Mouse (Mus musculus): Measurements from ENCODE around the gene Mdh2. TPM values are rescaled to one million over a fixed set of nuclear protein-coding genes. Genes with fewer than 3 reads are reported as not detected.

Gene Mdh2
- polyA plus RNA-seq, 1 experiment from 2014 or later: 1,172 TPM

- no peak for ATAC-seq (ENCODE audit: insufficient number of reproducible peaks, insufficient read depth, low FRiP score, low read depth)
- peaks cover 8% of the 10 kb centered on the region; the same call in 1 of the 2 replicates for H3K9me3 ChIP-seq (ENCODE audit: control insufficient read depth, low read length)
- peak overlapping the region; percentile 88 for H3K9ac ChIP-seq (ENCODE audit: low read length)
- peak overlapping the region; percentile 88 for H3K4me2 ChIP-seq (ENCODE audit: low read length)
- peak overlapping the region; percentile 86 to 88 for H3K27ac ChIP-seq (replicated peaks in 1 of 2; ENCODE audit: control insufficient read depth in 1 of 2, insufficient read depth in 1 of 2, low read depth in 2 of 2, low read length in 2 of 2)
- 17% methylated on average over 12 of the region's 12 CpGs for WGBS
- H3K27me3 ChIP-seq (ENCODE audit: control insufficient read depth, insufficient read depth, low read length): no peaks in the 10 kb centered on the region
- H3K36me3 ChIP-seq (ENCODE audit: control insufficient read depth, insufficient read depth, low read length): peaks cover 18% of the 10 kb centered on the region
- peak overlapping the region; percentile 96 to 97 for H3K4me3 ChIP-seq (ENCODE audit: control insufficient read depth in 1 of 2, insufficient read depth in 1 of 2, low read depth in 1 of 2, low read length in 2 of 2)
- H3K4me1 ChIP-seq (ENCODE audit: control insufficient read depth in 2 of 2, insufficient read depth in 2 of 2, low read length in 2 of 2): peaks cover 7 to 12% of the 10 kb centered on the region in 2 experiments; a peak in 3 of 4 replicates
Measured at GRCm38 (mm10) chr5:135744742-135745141, 33.5 kb upstream of the Mdh2 start.

- Histone ChIP-seq H3K4me2 (ENCODE audit: low read length) (no peak overlapping the region), H3K9me3 (ENCODE audit: control insufficient read depth, low read length) (peaks cover 14% of the 10 kb centered on the region; the same call in 1 of the 2 replicates), H3K4me3 (ENCODE audit: control insufficient read depth in 1 of 2, insufficient read depth in 1 of 2, low read depth in 1 of 2, low read length in 2 of 2) (no peak overlapping the region), H3K36me3 (ENCODE audit: control insufficient read depth, insufficient read depth, low read length) (no peaks in the 10 kb centered on the region), H3K27ac (replicated peaks in 1 of 2; ENCODE audit: control insufficient read depth in 1 of 2, insufficient read depth in 1 of 2, low read depth in 2 of 2, low read length in 2 of 2) (no peak overlapping the region), H3K4me1 (ENCODE audit: control insufficient read depth in 2 of 2, insufficient read depth in 2 of 2, low read length in 2 of 2) (no peaks in the 10 kb centered on the region), H3K9ac (ENCODE audit: low read length) (no peak overlapping the region), H3K27me3 (ENCODE audit: control insufficient read depth, insufficient read depth, low read length) (no peaks in the 10 kb centered on the region)
- WGBS: 46% methylated on average over 1 of the region's 1 CpGs
- no peak for ATAC-seq (ENCODE audit: insufficient number of reproducible peaks, insufficient read depth, low FRiP score, low read depth)
Measured at GRCm38 (mm10) chr5:135751041-135751440, 27.2 kb upstream of the Mdh2 start.

- no peak overlapping the region for H3K27ac ChIP-seq (replicated peaks in 1 of 2; ENCODE audit: control insufficient read depth in 1 of 2, insufficient read depth in 1 of 2, low read depth in 2 of 2, low read length in 2 of 2)
- no peaks in the 10 kb centered on the region for H3K27me3 ChIP-seq (ENCODE audit: control insufficient read depth, insufficient read depth, low read length)
- ATAC-seq (ENCODE audit: insufficient number of reproducible peaks, insufficient read depth, low FRiP score, low read depth): no peak
- H3K4me2 ChIP-seq (ENCODE audit: low read length): no peak overlapping the region
- H3K4me3 ChIP-seq (ENCODE audit: control insufficient read depth in 1 of 2, insufficient read depth in 1 of 2, low read depth in 1 of 2, low read length in 2 of 2): no peak overlapping the region
- H3K36me3 ChIP-seq (ENCODE audit: control insufficient read depth, insufficient read depth, low read length): no peaks in the 10 kb centered on the region
- H3K9ac ChIP-seq (ENCODE audit: low read length): no peak overlapping the region
- H3K9me3 ChIP-seq (ENCODE audit: control insufficient read depth, low read length): peaks cover 14% of the 10 kb centered on the region; the same call in 1 of the 2 replicates
- WGBS: 67% methylated on average over 2 of the region's 2 CpGs
- H3K4me1 ChIP-seq (ENCODE audit: control insufficient read depth in 2 of 2, insufficient read depth in 2 of 2, low read length in 2 of 2): no peaks in the 10 kb centered on the region
Measured at GRCm38 (mm10) chr5:135751595-135751994, 26.7 kb upstream of the Mdh2 start.

- H3K27me3 ChIP-seq (ENCODE audit: control insufficient read depth, insufficient read depth, low read length): no peaks in the 10 kb centered on the region; the same call in 1 of the 2 replicates
- no peak overlapping the region for H3K4me3 ChIP-seq (ENCODE audit: control insufficient read depth in 1 of 2, insufficient read depth in 1 of 2, low read depth in 1 of 2, low read length in 2 of 2)
- H3K9ac ChIP-seq (ENCODE audit: low read length): no peak overlapping the region
- H3K27ac ChIP-seq (replicated peaks in 1 of 2; ENCODE audit: control insufficient read depth in 1 of 2, insufficient read depth in 1 of 2, low read depth in 2 of 2, low read length in 2 of 2): no peak overlapping the region
- no peaks in the 10 kb centered on the region for H3K9me3 ChIP-seq (ENCODE audit: control insufficient read depth, low read length)
- no peaks in the 10 kb centered on the region for H3K4me1 ChIP-seq (ENCODE audit: control insufficient read depth in 2 of 2, insufficient read depth in 2 of 2, low read length in 2 of 2)
- no peak for ATAC-seq (ENCODE audit: insufficient number of reproducible peaks, insufficient read depth, low FRiP score, low read depth)
- H3K4me2 ChIP-seq (ENCODE audit: low read length): no peak overlapping the region
- H3K36me3 ChIP-seq (ENCODE audit: control insufficient read depth, insufficient read depth, low read length): no peaks in the 10 kb centered on the region
- 58% methylated on average over 3 of the region's 3 CpGs for WGBS
Measured at GRCm38 (mm10) chr5:135761881-135762280, 16.4 kb upstream of the Mdh2 start.

GRCm38 (mm10) chr5:135763526-135763925, 14.8 kb upstream of the Mdh2 start:
- H3K4me2 ChIP-seq (ENCODE audit: low read length): no peak overlapping the region
- H3K9ac ChIP-seq (ENCODE audit: low read length): no peak overlapping the region
- 6% methylated on average over 7 of the region's 7 CpGs for WGBS
- ATAC-seq (ENCODE audit: insufficient number of reproducible peaks, insufficient read depth, low FRiP score, low read depth): no peak
- H3K4me3 ChIP-seq (ENCODE audit: control insufficient read depth in 1 of 2, insufficient read depth in 1 of 2, low read depth in 1 of 2, low read length in 2 of 2): no peak overlapping the region
- no peaks in the 10 kb centered on the region for H3K9me3 ChIP-seq (ENCODE audit: control insufficient read depth, low read length)
- no peaks in the 10 kb centered on the region for H3K4me1 ChIP-seq (ENCODE audit: control insufficient read depth in 2 of 2, insufficient read depth in 2 of 2, low read length in 2 of 2)
- no peaks in the 10 kb centered on the region; the same call in 1 of the 2 replicates for H3K27me3 ChIP-seq (ENCODE audit: control insufficient read depth, insufficient read depth, low read length)
- H3K27ac ChIP-seq (replicated peaks in 1 of 2; ENCODE audit: control insufficient read depth in 1 of 2, insufficient read depth in 1 of 2, low read depth in 2 of 2, low read length in 2 of 2): no peak overlapping the region
- H3K36me3 ChIP-seq (ENCODE audit: control insufficient read depth, insufficient read depth, low read length): no peaks in the 10 kb centered on the region

- H3K4me1 ChIP-seq (ENCODE audit: control insufficient read depth in 2 of 2, insufficient read depth in 2 of 2, low read length in 2 of 2): no peaks in the 10 kb centered on the region
- WGBS: 51% methylated on average over 3 of the region's 3 CpGs
- H3K9ac ChIP-seq (ENCODE audit: low read length): no peak overlapping the region
Measured at GRCm38 (mm10) chr5:135764971-135765370, 13.3 kb upstream of the Mdh2 start.

GRCm38 (mm10) chr5:135772519-135772918, 5.8 kb upstream of the Mdh2 start:
- Histone ChIP-seq H3K4me2 (ENCODE audit: low read length) (no peak overlapping the region), H3K27me3 (ENCODE audit: control insufficient read depth, insufficient read depth, low read length) (no peaks in the 10 kb centered on the region), H3K4me3 (ENCODE audit: control insufficient read depth in 1 of 2, insufficient read depth in 1 of 2, low read depth in 1 of 2, low read length in 2 of 2) (no peak overlapping the region), H3K36me3 (ENCODE audit: control insufficient read depth, insufficient read depth, low read length) (no peaks in the 10 kb centered on the region), H3K4me1 (ENCODE audit: control insufficient read depth in 2 of 2, insufficient read depth in 2 of 2, low read length in 2 of 2) (peaks cover 1 to 3% of the 10 kb centered on the region in 2 experiments; a peak in 2 of 4 replicates), H3K27ac (replicated peaks in 1 of 2; ENCODE audit: control insufficient read depth in 1 of 2, insufficient read depth in 1 of 2, low read depth in 2 of 2, low read length in 2 of 2) (no peak overlapping the region), H3K9me3 (ENCODE audit: control insufficient read depth, low read length) (0 out of 2 replicates have a peak, but pooled peaks cover 2% of the 10 kb centered on the region), H3K9ac (ENCODE audit: low read length) (no peak overlapping the region)
- no peak for ATAC-seq (ENCODE audit: insufficient number of reproducible peaks, insufficient read depth, low FRiP score, low read depth)
- WGBS: 19% methylated on average over 3 of the region's 3 CpGs

More at GRCm38 (mm10) chr5:135764971-135765370, 13.3 kb upstream of the Mdh2 start:
- Histone ChIP-seq H3K4me2 (ENCODE audit: low read length) (no peak overlapping the region), H3K36me3 (ENCODE audit: control insufficient read depth, insufficient read depth, low read length) (no peaks in the 10 kb centered on the region), H3K4me3 (ENCODE audit: control insufficient read depth in 1 of 2, insufficient read depth in 1 of 2, low read depth in 1 of 2, low read length in 2 of 2) (no peak overlapping the region), H3K9me3 (ENCODE audit: control insufficient read depth, low read length) (no peaks in the 10 kb centered on the region), H3K27me3 (ENCODE audit: control insufficient read depth, insufficient read depth, low read length) (no peaks in the 10 kb centered on the region; the same call in 1 of the 2 replicates), H3K27ac (replicated peaks in 1 of 2; ENCODE audit: control insufficient read depth in 1 of 2, insufficient read depth in 1 of 2, low read depth in 2 of 2, low read length in 2 of 2) (no peak overlapping the region)
- no peak for ATAC-seq (ENCODE audit: insufficient number of reproducible peaks, insufficient read depth, low FRiP score, low read depth)

GRCm38 (mm10) chr5:135776546-135776945, 1.7 kb upstream of the Mdh2 start:
- Histone ChIP-seq H3K27me3 (ENCODE audit: control insufficient read depth, insufficient read depth, low read length) (no peaks in the 10 kb centered on the region), H3K9me3 (ENCODE audit: control insufficient read depth, low read length) (no peaks in the 10 kb centered on the region), H3K4me3 (ENCODE audit: control insufficient read depth in 1 of 2, insufficient read depth in 1 of 2, low read depth in 1 of 2, low read length in 2 of 2) (no peak overlapping the region), H3K9ac (ENCODE audit: low read length) (no peak overlapping the region), H3K27ac (replicated peaks in 1 of 2; ENCODE audit: control insufficient read depth in 1 of 2, insufficient read depth in 1 of 2, low read depth in 2 of 2, low read length in 2 of 2) (no peak overlapping the region), H3K36me3 (ENCODE audit: control insufficient read depth, insufficient read depth, low read length) (peaks cover 8% of the 10 kb centered on the region), H3K4me1 (ENCODE audit: control insufficient read depth in 2 of 2, insufficient read depth in 2 of 2, low read length in 2 of 2) (peaks cover 11 to 23% of the 10 kb centered on the region in 2 experiments), H3K4me2 (ENCODE audit: low read length) (no peak overlapping the region)
- 79% methylated on average over 4 of the region's 4 CpGs for WGBS
- ATAC-seq (ENCODE audit: insufficient number of reproducible peaks, insufficient read depth, low FRiP score, low read depth): no peak
